24 mouse cellular contexts compared by ENCODE assay signal in genomic region chr11:25940716-25941294, GRCm38 (mm10).
DNase-seq lines count a peak whose midpoint lies in the region; ATAC-seq lines count a peak whose summit lies in the region.
"Had no signal": no experiment of that assay in that cellular context is flagged by ENCODE, and none has a peak within 500 bp of the region (broad histone marks: within the 10 kb centered on the region; RNA-seq: fewer than 3 reads in every experiment).

No protein-coding gene starts in this region.

- no peak for DNase-seq in hindbrain, embryonic 10.5 days (ENCODE audit: low spot score)
- peak; percentile 28 to 30 for DNase-seq in left cerebral cortex, postnatal 36 days (ENCODE audit: low spot score in 2 of 2)
- DNase-seq in left cerebral cortex, postnatal 14 days (ENCODE audit: low spot score in 2 of 2) = no peak
- DNase-seq: adrenal gland, postnatal 10 days; cerebellum, adult 9-10 months; gastrocnemius, postnatal 36 days; heart, adult 2 months; kidney, postnatal 25 days; liver, postnatal 0 days; thymus, adult 18-20 months; thymus, postnatal 36 days had no signal

- 0 out of 2 replicates have a peak overlapping the region, but pooled peaks have one; percentile 21 for H3K27ac ChIP-seq in forebrain, embryonic 13.5 days
- no peak overlapping the region for H3K27ac ChIP-seq in forebrain, embryonic 12.5 days
- H3K27ac ChIP-seq in hindbrain, embryonic 16.5 days (ENCODE audit: low read depth, low read length) = no peak overlapping the region; the same call in 1 of the 2 replicates
- no peak overlapping the region for H3K27ac ChIP-seq in hindbrain, embryonic 10.5 days
- peak overlapping the region; percentile 76 for H3K27ac ChIP-seq in forebrain, embryonic 16.5 days (ENCODE audit: low read length)
- H3K27ac ChIP-seq: heart, adult 2 months; hindbrain, embryonic 14.5 days; limb, embryonic 12.5 days; macrophage; midbrain, embryonic 10.5 days; stomach, embryonic 15.5 days had no signal

- H3K36me3 ChIP-seq in forebrain, embryonic 13.5 days (ENCODE audit: poor library complexity, severe bottlenecking) = no peaks in the 10 kb centered on the region
- no peaks in the 10 kb centered on the region for H3K36me3 ChIP-seq in forebrain, embryonic 12.5 days (replicated peaks)
- H3K36me3 ChIP-seq in hindbrain, embryonic 16.5 days (ENCODE audit: control insufficient read depth, insufficient read depth, low read length) = no peaks in the 10 kb centered on the region
- no peaks in the 10 kb centered on the region for H3K36me3 ChIP-seq in hindbrain, embryonic 10.5 days
- H3K36me3 ChIP-seq in forebrain, embryonic 16.5 days (ENCODE audit: control insufficient read depth, insufficient read depth) = no peaks in the 10 kb centered on the region
- H3K36me3 ChIP-seq: limb, embryonic 12.5 days; midbrain, embryonic 10.5 days; stomach, embryonic 15.5 days had no signal

- H3K9ac ChIP-seq in forebrain, embryonic 13.5 days = no peak overlapping the region
- H3K9ac ChIP-seq in forebrain, embryonic 12.5 days = no peak overlapping the region
- H3K9ac ChIP-seq in hindbrain, embryonic 16.5 days (ENCODE audit: low read depth, low read length) = no peak overlapping the region
- H3K9ac ChIP-seq in forebrain, embryonic 16.5 days (replicated peaks; ENCODE audit: low read depth, low read length) = no peak overlapping the region
- H3K9ac ChIP-seq: hindbrain, embryonic 14.5 days; limb, embryonic 12.5 days; liver, postnatal 0 days; stomach, embryonic 15.5 days had no signal

- WGBS in forebrain, embryonic 13.5 days = 63% methylated on average over 4 of the region's 4 CpGs
- WGBS in forebrain, embryonic 12.5 days = 65% methylated on average over 4 of the region's 4 CpGs
- WGBS in hindbrain, embryonic 16.5 days = 80% methylated on average over 4 of the region's 4 CpGs
- 85% methylated on average over 4 of the region's 4 CpGs for WGBS in hindbrain, embryonic 10.5 days
- 53% methylated on average over 4 of the region's 4 CpGs for WGBS in forebrain, embryonic 16.5 days

- no peak overlapping the region for H3K4me2 ChIP-seq in forebrain, embryonic 13.5 days
- H3K4me2 ChIP-seq in forebrain, embryonic 12.5 days = no peak overlapping the region
- H3K4me2 ChIP-seq in hindbrain, embryonic 16.5 days (ENCODE audit: low read length) = no peak overlapping the region
- no peak overlapping the region for H3K4me2 ChIP-seq in forebrain, embryonic 16.5 days (ENCODE audit: low read length)
- H3K4me2 ChIP-seq: hindbrain, embryonic 14.5 days; limb, embryonic 12.5 days; liver, embryonic 11.5 days; stomach, embryonic 15.5 days had no signal

- H3K4me3 ChIP-seq in forebrain, embryonic 13.5 days = no peak overlapping the region
- no peak overlapping the region for H3K4me3 ChIP-seq in forebrain, embryonic 12.5 days (replicated peaks)
- no peak overlapping the region for H3K4me3 ChIP-seq in hindbrain, embryonic 16.5 days (ENCODE audit: low read length)
- no peak overlapping the region for H3K4me3 ChIP-seq in hindbrain, embryonic 10.5 days
- no peak overlapping the region for H3K4me3 ChIP-seq in forebrain, embryonic 16.5 days (replicated peaks; ENCODE audit: low read length)
- H3K4me3 ChIP-seq: heart, adult 2 months; limb, embryonic 12.5 days; midbrain, embryonic 10.5 days; stomach, embryonic 15.5 days had no signal

- peak; percentile 59; the same call in 1 of the 2 replicates for ATAC-seq in forebrain, embryonic 13.5 days
- ATAC-seq in forebrain, embryonic 12.5 days (ENCODE audit: low FRiP score) = no peak
- 0 out of 2 replicates have a peak, but pooled peaks have one; percentile 40 for ATAC-seq in hindbrain, embryonic 16.5 days
- ATAC-seq in forebrain, embryonic 16.5 days = peak; percentile 61
- no peak for ATAC-seq in megakaryocyte-erythroid progenitor cell, adult 5-6 weeks (replicated peaks; ENCODE audit: low FRiP score, low TSS enrichment, poor library complexity, severe bottlenecking)
- ATAC-seq: intestine, embryonic 16.5 days; liver, postnatal 0 days; lung, postnatal 0 days had no signal

- intact Hi-C loops in left cerebral cortex, postnatal 36 days (cut with DNase I) = no loop called here
- intact Hi-C loops in left cerebral cortex, postnatal 14 days (cut with DNase I) = no loop called here

- H3K4me1 ChIP-seq in forebrain, embryonic 13.5 days = peaks cover 13% of the 10 kb centered on the region
- peaks cover 6% of the 10 kb centered on the region for H3K4me1 ChIP-seq in forebrain, embryonic 12.5 days
- H3K4me1 ChIP-seq in hindbrain, embryonic 16.5 days (ENCODE audit: control insufficient read depth, insufficient read depth, low read depth, low read length) = 0 out of 2 replicates have a peak, but pooled peaks cover 2% of the 10 kb centered on the region
- no peaks in the 10 kb centered on the region for H3K4me1 ChIP-seq in hindbrain, embryonic 10.5 days (replicated peaks)
- H3K4me1 ChIP-seq in forebrain, embryonic 16.5 days (replicated peaks; ENCODE audit: control insufficient read depth, insufficient read depth, low read length) = peaks cover 9% of the 10 kb centered on the region; the same call in 1 of the 2 replicates
- H3K4me1 ChIP-seq: limb, embryonic 12.5 days; stomach, embryonic 15.5 days had no signal

- H3K27me3 ChIP-seq in forebrain, embryonic 13.5 days = no peaks in the 10 kb centered on the region
- H3K27me3 ChIP-seq in forebrain, embryonic 12.5 days = no peaks in the 10 kb centered on the region
- H3K27me3 ChIP-seq in hindbrain, embryonic 16.5 days (replicated peaks; ENCODE audit: control insufficient read depth, insufficient read depth, low read length) = no peaks in the 10 kb centered on the region
- H3K27me3 ChIP-seq in hindbrain, embryonic 10.5 days (ENCODE audit: insufficient read depth, poor library complexity, severe bottlenecking) = no peaks in the 10 kb centered on the region
- H3K27me3 ChIP-seq in forebrain, embryonic 16.5 days (replicated peaks; ENCODE audit: control insufficient read depth, insufficient read depth, low read length) = no peaks in the 10 kb centered on the region
- H3K27me3 ChIP-seq: limb, embryonic 12.5 days; stomach, embryonic 15.5 days had no signal

- no peaks in the 10 kb centered on the region for H3K9me3 ChIP-seq in forebrain, embryonic 13.5 days (replicated peaks)
- H3K9me3 ChIP-seq in forebrain, embryonic 12.5 days = no peaks in the 10 kb centered on the region
- no peaks in the 10 kb centered on the region for H3K9me3 ChIP-seq in hindbrain, embryonic 16.5 days (ENCODE audit: control insufficient read depth, low read length)
- H3K9me3 ChIP-seq in hindbrain, embryonic 10.5 days = no peaks in the 10 kb centered on the region
- H3K9me3 ChIP-seq in forebrain, embryonic 16.5 days (ENCODE audit: control insufficient read depth, low read length) = no peaks in the 10 kb centered on the region
- H3K9me3 ChIP-seq: limb, embryonic 12.5 days; midbrain, embryonic 10.5 days; stomach, embryonic 15.5 days had no signal

Comparison
In these comparisons a context has a peak if more than half of its experiments do, and no peak if none do; other contexts are left out.
1. ATAC-seq: peak in forebrain, embryonic 13.5 days (single experiment), hindbrain, embryonic 16.5 days (single experiment) and forebrain, embryonic 16.5 days (single experiment); none in forebrain, embryonic 12.5 days (single experiment) and megakaryocyte-erythroid progenitor cell, adult 5-6 weeks (single experiment).
2. H3K27ac ChIP-seq: peak in forebrain, embryonic 13.5 days (single experiment) and forebrain, embryonic 16.5 days (single experiment); none in forebrain, embryonic 12.5 days (single experiment), hindbrain, embryonic 16.5 days (single experiment) and hindbrain, embryonic 10.5 days (single experiment).
3. DNase-seq: peak in left cerebral cortex, postnatal 36 days (2 of 2); none in hindbrain, embryonic 10.5 days (single experiment) and left cerebral cortex, postnatal 14 days (0 of 2).